Mouse (Mus musculus) urinary bladder, postnatal 4 days (tissue): ENCODE data around the gene Pde8b.

Source experiments
- DNase-seq, 2 experiments: peaks; one replicate each; pipeline ENCODE4 v3.0.0; 2021 to 2022; ENCODE audit warnings: low spot score in 2 of 2

Pde8b gene

DNA sequence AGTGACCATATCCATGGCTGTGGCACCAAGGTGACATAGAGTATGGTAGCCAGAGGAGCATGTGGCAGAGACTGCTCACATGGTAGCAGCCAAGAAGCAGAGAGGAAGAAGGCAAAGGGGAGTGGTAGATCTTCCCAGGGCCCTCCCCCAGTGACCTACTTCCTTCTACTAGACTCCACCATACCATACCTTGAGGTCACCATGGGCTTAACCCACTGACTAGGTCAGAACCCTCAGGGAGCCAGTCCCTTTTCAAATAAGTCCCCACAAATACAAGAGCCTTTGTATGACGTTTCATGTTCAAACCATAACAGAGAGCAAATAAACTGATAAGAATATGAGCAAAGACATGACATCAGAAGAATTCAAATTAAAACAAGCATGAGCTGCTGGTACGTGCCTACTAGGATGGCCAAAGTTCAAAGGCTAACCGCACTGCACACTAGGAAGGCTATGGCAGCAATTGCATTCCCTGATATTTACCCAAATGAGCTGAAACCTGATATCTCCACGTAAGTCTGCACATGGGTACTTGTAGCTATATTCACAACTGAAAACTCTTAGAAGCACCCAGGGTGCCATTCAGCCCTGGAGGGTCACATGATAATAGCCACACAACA is 109.6 kb downstream of the Pde8b start:
- no peak for DNase-seq

DNA sequence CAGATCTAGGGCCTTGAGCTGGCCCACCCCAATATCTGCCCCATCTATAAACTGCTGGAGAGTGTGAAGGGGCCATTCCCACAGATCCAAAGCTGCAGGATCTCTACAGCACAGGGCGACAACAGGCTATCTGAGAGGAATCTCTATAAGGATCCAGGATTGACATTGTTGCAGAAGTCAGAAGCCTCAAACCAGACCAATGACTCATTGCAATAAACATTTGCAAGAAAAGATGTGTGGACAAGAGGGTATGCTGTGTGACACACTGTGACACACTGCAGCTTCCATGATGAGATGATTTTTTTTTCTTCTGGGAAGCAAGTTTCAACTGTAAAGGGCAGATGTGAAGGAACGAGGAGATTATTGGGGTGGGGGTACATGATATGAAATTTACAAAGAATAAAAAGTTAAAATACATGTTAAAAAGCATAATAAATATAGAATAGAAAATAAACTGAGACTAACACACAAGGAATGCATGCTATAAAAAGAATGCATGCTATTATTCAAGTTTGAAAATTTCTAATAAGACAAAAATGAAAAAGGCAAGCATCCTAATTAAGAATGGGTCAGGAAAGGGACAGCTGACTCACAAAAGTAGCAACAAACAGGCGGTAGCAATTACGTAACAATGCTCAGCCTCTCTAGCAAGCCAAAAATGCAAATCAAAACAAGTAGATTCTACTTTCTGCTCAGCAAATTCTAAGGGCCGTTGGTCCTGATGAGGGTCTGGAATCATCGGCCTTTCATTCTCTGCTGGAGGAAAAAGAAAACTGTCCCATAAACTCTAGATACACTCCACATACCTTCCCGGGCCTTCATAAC is 114.6 kb downstream of the Pde8b start:
- DNase-seq, result no peak

DNA sequence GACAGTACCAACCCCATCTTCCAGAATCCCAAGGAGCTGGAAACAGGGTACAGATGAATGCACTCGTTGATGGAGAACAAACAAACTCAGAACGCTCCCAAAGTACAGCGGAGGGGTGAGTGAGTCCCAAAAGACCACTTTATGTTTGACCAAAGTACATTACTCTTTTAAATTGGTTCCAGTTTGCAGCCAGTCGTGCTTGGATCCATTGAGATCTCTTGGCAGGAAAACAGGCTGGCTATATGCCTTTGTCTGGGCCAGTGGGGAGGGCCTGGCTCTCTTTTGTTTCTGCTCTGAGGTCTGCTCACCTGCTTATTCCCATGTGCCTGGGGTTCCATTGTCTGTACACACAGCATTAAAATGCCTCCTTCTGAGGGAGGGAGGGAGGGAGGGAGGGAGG is 118.3 kb downstream of the Pde8b start:
- DNase-seq, result no peak

DNA sequence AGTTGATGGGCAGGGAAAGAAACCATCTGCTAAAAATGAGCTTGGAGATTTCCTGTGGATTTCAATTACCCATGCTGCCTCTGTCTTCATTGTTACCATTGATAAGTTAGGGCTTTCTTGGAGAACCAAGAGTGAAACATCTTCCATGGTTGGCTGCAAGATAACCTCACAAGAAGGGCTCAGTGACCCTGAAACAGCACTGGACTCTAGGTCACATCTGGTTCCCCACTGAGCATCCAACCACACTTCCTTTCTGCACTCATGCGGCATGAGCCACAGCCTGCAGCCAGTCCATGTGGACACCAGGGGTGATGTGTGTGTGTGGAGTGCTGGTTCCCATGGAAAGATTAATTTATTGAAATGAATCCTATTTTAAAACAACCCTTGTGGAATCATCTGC is 119.1 kb downstream of the Pde8b start:
- DNase-seq, result no peak

DNA sequence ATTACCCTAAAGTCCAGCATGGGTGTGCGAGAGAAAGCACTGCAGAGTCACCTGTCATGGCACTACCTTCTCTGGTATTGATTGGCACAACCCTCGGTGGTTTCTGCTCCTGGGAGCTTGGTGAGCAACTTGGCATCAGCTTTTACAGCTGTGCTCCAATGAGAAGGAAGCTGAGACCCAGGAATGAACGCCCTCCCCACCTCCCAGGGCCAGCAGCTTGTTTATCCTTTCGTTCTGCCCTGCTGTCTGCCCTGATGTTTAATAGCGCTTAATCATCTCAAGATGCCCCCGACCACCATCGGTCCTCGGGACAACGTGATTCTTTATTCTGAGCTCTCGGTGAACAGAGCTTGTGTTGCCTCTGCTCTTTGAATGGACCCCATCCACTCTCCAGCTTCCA is 122.8 kb downstream of the Pde8b start:
- no peak for DNase-seq

DNA sequence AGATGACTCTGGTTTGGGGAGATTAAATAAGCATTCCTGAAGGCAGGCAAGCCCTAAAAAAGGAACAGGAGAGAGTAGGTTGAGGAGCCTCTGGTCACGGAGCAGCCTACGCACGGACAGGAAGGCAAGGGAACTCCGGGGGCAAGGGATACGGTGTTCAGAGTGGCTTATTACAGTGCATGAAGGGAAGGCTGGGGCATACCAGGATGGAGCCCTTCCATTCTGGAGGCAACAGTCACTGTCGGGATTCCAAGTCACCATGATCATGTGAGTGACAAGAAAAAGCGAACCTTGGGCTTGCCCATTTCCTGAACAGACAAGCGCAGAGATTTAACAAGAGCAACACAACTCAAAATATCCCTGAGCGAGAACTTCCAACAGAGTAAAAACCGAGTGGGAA is 123.3 kb downstream of the Pde8b start:
- no peak for DNase-seq

DNA sequence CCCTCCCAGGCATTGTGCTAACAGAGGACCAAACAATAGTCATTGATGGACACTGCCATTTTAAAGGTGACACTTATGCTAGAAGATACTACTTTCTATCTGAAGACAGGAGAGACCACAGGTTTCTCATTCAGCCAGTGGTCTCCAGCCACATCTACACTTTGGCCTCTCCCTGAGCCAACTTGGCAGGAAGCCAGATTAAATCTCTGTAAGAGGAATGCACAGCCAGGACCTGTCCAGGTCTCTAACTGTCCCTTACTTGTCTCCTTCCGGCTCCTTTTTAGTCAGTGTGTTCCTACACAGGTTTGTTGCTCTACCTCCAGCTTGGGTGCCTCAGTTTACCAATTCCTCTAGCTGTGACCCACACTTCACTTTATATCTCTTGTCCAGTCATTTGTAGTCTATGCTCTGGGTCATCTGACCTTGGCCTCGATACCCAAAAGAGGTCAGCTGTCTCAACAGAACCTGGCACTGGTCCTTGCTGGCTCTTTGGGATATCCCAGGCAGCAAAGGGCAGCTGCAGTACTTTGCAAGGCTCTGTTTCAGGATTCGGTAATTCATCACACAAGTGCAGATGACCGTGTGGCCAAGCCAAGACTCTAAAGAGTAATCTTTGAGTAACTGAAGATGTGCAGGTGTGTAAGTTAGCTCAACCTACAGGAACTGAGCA is 124.5 kb downstream of the Pde8b start:
- DNase-seq, result no peak

DNA sequence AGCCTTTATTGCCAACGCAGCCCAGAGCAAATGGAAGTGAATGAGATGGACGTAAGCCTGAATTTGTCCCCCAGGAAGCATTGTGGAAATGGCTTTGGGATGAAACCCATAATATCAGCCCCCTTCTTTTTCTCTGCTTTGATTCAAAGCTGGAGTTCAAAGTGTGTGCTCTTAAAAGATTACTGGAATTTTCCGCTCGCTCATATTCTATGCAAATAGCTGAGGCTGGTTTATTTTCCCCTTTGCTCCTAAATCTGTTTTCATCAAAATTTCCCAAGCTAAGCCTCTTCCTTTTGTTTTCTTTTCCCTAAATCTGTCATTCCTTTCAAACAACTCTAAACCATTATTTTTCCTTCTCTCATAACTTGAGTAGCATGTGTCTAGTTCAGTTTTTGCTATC is 129.6 kb downstream of the Pde8b start:
- no peak for DNase-seq

DNA sequence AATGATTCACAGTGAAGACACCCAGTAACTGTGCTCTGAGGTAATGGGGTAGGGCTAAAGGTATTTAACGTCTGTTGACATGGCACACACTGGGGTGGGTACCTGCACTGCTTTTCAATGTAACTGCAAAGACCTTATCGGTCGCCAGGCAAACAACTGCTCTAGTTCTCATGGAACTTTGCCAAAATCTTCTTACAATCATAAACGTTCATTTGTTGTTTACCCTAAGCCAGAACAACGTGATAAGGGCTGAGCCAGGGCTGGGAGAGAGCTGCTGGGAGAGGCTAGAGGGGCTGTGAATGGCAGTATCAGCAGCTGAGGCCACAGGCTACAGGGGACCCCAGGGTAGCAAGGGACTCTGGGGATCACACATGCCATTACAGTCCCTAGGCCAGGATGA is 136.4 kb downstream of the Pde8b start:
- DNase-seq, result no peak

DNA sequence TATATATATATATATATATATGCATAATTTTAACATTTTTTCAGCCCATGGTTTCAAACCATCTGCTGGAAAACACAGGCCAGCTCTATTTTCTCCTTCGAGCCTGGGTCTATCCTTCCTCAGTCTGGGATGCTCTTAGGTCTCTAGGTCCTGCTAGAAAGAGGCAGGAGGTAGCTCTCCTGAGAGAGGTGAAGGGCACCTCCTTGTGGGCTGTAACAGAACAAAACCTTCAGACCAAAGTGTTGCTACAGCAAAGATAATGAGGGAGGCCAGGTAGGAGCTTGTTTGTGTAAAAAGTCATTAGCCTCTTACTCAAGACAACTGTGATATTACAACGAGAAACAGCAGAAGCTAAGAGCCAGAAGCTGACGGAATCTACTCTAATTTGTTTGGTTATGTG is 140.6 kb downstream of the Pde8b start:
- no peak for DNase-seq

DNA sequence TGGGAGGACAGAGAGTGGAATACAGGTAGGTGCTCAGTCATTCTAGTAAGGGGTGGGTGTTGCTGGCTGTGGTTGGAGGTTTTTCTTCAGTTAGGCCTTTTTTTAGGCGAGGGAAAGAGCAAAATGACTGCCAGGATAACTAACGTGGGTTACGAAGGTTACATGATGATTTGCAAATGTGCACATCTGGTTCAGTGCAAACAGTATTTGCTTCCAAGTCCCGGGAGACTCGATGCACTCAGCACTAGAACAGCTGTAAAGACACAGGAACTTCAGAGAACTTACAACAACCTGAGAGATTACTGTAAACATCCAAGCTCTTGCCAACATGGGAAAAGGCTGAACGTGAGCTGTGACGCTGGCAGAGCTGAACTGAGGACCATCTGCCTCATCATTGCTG is 142.1 kb downstream of the Pde8b start:
- no peak for DNase-seq

DNA sequence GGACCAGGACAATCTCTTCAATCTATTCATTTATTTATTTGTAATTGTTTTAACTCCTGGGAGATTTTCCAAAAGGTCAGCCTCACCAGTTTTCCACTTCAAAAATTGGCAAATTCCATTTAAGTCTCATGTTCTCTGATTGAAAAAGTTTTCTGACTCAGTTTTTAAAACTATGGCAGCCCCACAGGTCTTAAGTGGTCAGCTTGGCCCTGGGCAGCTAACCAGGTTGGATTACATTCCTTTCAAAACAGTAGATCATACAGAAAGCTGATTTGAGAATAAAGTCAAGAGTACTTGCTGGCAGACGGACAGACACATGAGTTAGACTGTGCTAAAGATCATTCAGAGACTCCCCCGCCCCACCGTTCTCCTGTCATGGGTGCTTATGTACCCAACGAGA is 145.3 kb downstream of the Pde8b start:
- no peak for DNase-seq

DNA sequence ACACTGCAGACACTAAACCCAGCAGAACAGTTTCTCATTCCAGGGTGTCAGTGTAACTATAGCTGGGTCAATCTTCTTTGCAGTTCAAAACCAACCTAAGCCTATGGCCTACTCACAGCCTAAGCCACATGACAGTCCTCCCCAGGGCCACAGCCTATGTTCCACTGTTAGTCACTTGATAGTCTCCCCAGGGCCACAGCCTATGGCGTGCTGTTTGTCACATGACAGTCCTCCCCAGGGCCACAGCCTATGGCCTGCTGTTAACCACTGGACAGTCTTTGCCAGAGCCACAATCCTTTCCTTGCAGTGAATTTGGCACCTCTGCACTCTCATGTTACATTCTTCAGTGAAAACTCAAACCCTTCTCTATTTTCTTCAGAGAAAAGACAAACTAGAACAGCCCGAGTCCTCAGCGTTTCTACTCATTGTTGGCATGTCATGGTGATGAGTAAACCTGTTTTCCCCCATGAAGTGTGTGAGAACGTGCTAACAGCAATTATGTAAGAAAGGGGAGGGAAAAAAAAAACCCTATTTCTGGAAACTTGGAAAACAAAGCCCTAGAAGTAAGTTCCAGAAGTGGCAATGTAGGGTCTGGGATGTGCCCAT is 147.0 kb downstream of the Pde8b start:
- no peak for DNase-seq

DNA sequence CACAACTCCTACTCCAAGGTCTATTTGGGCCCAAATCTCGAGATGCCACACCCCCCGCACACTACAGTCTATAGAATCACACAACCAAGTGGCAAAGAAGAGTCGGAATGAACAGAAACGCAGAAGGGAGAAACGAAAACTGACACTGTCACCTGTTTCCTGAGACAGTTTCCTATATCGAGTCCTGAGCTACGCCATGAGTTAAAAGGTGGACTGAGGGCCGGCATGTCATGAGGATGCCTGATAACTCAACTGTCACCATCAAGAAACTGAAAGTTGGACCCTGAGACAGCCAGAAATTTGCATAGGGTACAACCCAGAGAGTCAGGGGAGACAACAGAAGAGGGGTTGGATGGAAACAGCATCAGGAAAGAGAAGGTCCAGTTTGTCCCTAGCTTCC is 148.8 kb downstream of the Pde8b start:
- no peak for DNase-seq

DNA sequence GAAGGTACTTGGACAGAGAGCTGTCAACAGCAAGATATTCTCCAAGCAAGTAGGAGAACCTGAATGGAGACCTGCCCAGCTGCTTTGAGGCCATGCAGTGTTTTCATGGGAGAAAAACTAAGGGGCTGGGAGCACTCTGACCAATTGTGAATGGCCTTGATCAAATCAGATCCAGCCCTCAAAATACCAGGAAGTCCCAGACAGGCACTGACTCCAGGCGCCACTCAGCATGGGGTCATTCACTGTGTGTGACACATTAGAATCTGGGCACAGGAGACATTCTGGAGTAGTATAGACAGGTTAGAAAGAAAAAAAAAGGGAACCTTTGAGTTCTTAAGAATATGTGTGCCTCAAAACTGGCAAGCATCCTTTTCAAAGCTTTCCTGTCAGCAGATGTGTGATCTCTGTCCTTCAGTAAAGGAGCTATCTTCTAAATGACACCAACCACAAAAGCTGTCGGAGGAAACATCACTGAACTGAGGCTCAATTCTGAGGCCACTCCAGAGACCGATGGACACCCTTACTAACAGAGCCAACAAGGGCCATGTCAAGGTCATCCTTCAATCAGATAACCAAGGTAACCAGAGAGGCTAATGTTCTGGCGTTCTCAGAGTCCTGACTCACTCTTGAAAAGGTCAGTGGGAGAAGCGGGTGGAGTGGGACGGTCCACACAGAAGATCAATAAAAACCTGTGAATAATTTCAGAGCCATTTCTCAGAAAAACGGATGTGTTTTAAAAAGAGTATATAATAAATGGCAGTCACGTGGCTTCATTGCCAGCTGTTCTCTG is 151.0 kb downstream of the Pde8b start:
- DNase-seq, result no peak

DNA sequence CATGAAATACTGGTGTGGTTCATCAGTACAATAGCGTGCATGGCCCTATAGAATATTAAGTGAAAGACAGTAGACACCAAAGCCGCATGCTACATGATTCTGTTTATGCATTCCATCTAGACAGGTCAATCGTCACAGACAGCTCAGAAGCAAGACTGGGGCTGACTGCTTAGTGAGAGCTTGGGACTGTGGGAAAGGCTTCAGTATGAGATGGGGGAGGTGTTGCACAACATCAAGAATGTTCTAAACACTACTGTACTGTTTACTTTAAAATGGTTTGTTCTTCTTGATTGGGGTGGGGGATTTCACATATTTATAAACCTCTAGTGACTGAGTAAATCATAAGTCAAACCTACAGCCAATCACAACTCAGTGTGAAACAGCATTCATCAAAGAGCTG is 153.5 kb downstream of the Pde8b start:
- DNase-seq, result no peak

DNA sequence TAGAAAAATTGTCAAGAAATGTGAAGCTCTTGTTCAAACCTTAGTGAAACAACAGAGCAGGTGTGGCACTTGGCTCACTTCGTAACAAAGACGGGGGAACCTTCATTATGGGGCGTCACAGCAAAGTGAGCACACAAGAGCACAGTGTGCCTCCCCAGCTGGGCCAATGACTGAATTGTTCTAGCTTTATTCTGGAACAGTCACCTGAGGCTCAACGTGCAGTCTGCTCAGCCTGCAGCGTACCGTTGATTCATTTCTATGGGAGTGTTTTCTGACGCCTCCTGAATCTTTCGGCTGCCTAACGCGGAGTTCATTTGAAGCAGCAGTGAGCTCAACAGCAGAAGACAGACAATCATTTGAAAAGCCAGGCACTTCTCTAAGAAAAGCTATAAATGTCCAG is 154.3 kb downstream of the Pde8b start:
- no peak for DNase-seq

DNA sequence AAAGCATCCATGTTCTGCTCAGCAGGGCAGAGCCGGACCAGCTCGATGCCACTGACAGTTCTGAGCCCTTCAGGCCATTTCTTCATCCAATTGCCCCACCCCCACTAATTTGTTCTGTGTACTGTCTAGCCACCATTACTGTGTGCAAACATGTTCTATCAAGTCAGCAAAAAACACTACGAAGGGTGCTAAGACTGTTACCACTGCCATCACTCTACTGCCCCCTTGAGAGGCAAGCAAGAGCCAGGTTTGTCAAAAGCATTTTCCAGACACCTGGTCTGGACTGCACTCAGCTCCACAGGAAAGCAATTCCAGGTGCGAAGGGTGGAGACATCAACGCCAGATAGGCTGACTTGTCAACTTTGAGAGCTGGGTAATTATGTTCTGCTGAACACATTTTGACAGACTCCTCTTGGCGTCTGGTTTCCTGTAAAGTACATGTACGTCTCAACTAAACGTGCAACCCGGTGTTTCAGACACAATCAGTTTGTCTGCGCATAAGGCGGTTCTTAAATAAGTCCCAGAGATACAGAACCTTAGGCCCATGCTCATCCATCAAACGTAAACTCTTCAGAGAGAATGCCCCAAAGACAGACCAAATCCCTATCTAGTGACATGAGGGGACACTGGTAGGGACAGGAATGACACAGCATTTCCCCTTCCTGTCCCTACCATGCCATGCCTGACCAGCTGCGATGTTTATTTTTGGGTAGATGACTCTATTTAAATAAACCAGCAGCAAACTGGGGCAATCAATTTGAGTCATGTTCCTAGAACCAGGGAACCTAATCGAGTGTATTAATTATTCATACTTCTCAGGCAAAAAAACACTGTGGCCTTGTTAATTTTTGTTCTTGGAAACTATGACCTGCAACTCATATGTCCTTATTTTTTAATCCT is 158.3 kb downstream of the Pde8b start:
- DNase-seq, result no peak

DNA sequence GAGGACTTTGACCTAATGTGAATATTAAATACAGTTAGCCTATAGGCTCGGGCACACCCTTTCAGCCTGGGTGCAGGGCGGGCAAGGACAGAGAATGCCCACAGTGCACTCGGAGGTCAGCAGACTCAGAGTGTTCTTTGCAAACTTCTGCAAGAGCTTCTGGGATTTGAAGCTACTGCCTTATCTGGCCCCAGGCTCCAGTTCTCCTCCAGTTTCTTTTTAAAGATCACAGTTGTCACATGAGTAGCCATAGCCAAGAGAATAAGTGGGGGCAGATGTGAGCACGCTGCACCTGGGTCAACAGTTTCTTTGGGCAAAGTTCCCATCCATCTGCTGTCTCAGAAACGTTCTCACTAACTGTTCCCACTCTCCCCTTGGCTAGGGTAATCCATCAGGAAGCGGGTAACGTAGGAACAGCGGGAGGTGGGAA is 162.8 kb downstream of the Pde8b start:
- DNase-seq, result no peak

DNA sequence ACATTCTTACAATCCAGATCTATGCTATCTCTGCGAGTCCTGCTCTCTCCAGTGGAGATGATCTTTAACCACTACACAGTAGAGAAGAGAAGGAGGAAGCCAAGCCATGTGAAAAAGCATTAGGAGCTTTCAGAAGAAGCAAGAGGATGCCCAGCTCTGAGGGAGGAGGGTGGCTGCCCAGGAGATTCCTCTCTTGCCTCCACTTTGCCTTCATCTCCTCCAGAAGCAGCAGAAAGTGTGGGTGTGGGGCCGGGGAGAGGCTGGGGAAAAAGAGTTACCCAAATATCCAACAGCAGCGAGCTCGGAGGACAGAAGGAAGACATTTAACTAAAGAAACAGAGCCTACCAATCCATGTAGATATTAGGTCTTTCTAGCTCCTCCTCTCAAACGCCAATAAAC is 164.1 kb downstream of the Pde8b start:
- DNase-seq, result no peak

DNA sequence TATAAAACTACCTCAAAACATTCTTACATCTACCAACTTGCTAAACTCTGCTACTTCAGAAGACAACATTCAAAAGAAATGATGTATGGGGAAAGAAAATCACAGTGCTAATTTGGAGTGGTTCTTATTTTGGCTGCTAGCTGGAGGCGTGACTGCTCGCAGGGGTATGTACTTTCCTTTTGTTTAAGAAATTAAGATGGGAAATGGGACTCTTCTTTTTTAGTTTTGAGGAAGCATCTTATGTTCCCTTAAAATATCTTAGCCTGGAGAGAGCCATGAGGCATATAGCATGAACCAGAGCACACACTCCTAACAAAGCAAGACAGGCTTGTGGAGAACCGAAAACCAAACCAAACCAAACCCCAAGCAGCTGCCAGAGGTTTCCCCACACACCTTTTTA is 167.5 kb downstream of the Pde8b start:
- no peak for DNase-seq
